27 mouse cellular contexts compared by ENCODE assay signal in genomic region chr7:121750244-121750643, GRCm38 (mm10). TPM values are rescaled to one million over a fixed set of nuclear protein-coding genes. Genes with fewer than 3 reads are reported as not detected.
DNase-seq lines count a peak whose midpoint lies in the region; ATAC-seq and TF ChIP-seq lines count a peak whose summit lies in the region.
"Had no signal": no experiment of that assay in that cellular context is flagged by ENCODE, and none has a peak within 500 bp of the region (broad histone marks: within the 10 kb centered on the region; RNA-seq: fewer than 3 reads in every experiment).

No protein-coding gene starts in this region.

- H3K36me3 ChIP-seq in heart, embryonic 10.5 days: no peaks in the 10 kb centered on the region
- no peaks in the 10 kb centered on the region for H3K36me3 ChIP-seq in heart, embryonic 11.5 days (ENCODE audit: control insufficient read depth, insufficient read depth, low read length)
- no peaks in the 10 kb centered on the region for H3K36me3 ChIP-seq in CH12.LX (replicated peaks in 1 of 2; ENCODE audit: control insufficient read depth in 1 of 2, insufficient read depth in 1 of 2, low read length in 1 of 2)
- H3K36me3 ChIP-seq: G1E had no signal

- H3K4me1 ChIP-seq in heart, embryonic 10.5 days: no peaks in the 10 kb centered on the region
- no peaks in the 10 kb centered on the region for H3K4me1 ChIP-seq in heart, embryonic 11.5 days (ENCODE audit: control insufficient read depth, insufficient read depth, low read length)
- H3K4me1 ChIP-seq in CH12.LX (ENCODE audit: control insufficient read depth in 1 of 2, insufficient read depth in 2 of 2): peaks cover 5 to 9% of the 10 kb centered on the region in 2 experiments; a peak in 1 of 4 replicates
- H3K4me1 ChIP-seq in cerebellum, adult 2 months (ENCODE audit: control insufficient read depth, insufficient read depth, low read length): no peaks in the 10 kb centered on the region

- H3K27me3 ChIP-seq in heart, embryonic 10.5 days (ENCODE audit: insufficient read depth, poor library complexity, severe bottlenecking): no peaks in the 10 kb centered on the region
- no peaks in the 10 kb centered on the region for H3K27me3 ChIP-seq in heart, embryonic 11.5 days (ENCODE audit: control insufficient read depth, insufficient read depth, low read length)
- H3K27me3 ChIP-seq in CH12.LX (replicated peaks): no peaks in the 10 kb centered on the region
- no peaks in the 10 kb centered on the region for H3K27me3 ChIP-seq in cerebellum, adult 2 months (ENCODE audit: control insufficient read depth, insufficient read depth, low read length)

- TF ChIP-seq CTCF in CH12.LX (conservative IDR thresholded peaks at IDR 0.05 in 1 of 2, IDR thresholded peaks at IDR 0.05 in 1 of 2; ENCODE audit: low read depth in 2 of 2, low read length in 2 of 2): no peak
- TF ChIP-seq CTCF in cerebellum, adult 2 months (IDR thresholded peaks at IDR 0.05; ENCODE audit: borderline replicate concordance, insufficient read depth, low read depth, low read length): no peak

- in situ Hi-C loops in CH12.LX (cut with MboI; ENCODE audit: low pct_ligation_motif_present, low pct_unique_long_range_greater_than_20kb, low sequenced_read_pairs): no loop called here

- H3K4me2 ChIP-seq in heart, embryonic 11.5 days: no peak overlapping the region
- H3K4me2 ChIP-seq in CH12.LX (ENCODE audit: insufficient read depth, low read depth, poor library complexity, severe bottlenecking): no peak overlapping the region; the same call in 1 of the 2 replicates

- H3K4me3 ChIP-seq in heart, embryonic 10.5 days: no peak overlapping the region
- H3K4me3 ChIP-seq in heart, embryonic 11.5 days (ENCODE audit: low read depth, low read length): no peak overlapping the region
- no peak overlapping the region for H3K4me3 ChIP-seq in CH12.LX (replicated peaks in 1 of 3; ENCODE audit: low read depth in 2 of 3, low read length in 2 of 3, poor library complexity in 1 of 3)
- H3K4me3 ChIP-seq in cerebellum, adult 2 months (replicated peaks; ENCODE audit: insufficient read depth, low read depth, low read length): no peak overlapping the region

- peak; percentile 42 for DNase-seq in heart, adult 11 months
- no peak for DNase-seq in heart, postnatal 10 days
- peak; percentile 62 for DNase-seq in heart, embryonic 10.5 days (ENCODE audit: low spot score)
- DNase-seq in A20 (ENCODE audit: low read depth, low spot score) (peak; percentile 52), CH12.LX (ENCODE audit: extremely low read depth) (no peak)
- DNase-seq in cerebellum, adult 2 months: no peak
- DNase-seq in retina, embryonic 14.5 days (ENCODE audit: low spot score): no peak
- DNase-seq: adrenal gland, adult 2 months; adrenal gland, adult 8-10 months; adrenal gland, postnatal 10 days; adrenal gland, postnatal 14 days; adrenal gland, postnatal 25 days; adrenal gland, postnatal 36 days; B cell, adult 2 months; cerebellum, adult 11 months; cerebellum, adult 11-12 months; cerebellum, adult 18-20 months; cerebellum, adult 8-10 months had no signal

- H3K79me2 ChIP-seq in CH12.LX (replicated peaks; ENCODE audit: control insufficient read depth, extremely low read depth, insufficient read depth, poor library complexity, severe bottlenecking): no peaks in the 10 kb centered on the region

- TF ChIP-seq EP300 in CH12.LX (IDR thresholded peaks at IDR 0.05; ENCODE audit: low read length): peak; percentile 55; the same call in 1 of the 2 replicates

- no peak; the same call in 1 of the 2 replicates for TF ChIP-seq RAD21 in CH12.LX (IDR thresholded peaks at IDR 0.05; ENCODE audit: low read depth, low read length)

- WGBS in heart, embryonic 10.5 days: 78% methylated on average over 5 of the region's 5 CpGs
- 80% methylated on average over 5 of the region's 5 CpGs for WGBS in heart, embryonic 11.5 days (ENCODE audit: insufficient replicate concordance)
- WGBS in cerebellum, adult 2 months: 84% methylated on average over 5 of the region's 5 CpGs

- H3K27ac ChIP-seq in heart, embryonic 10.5 days: no peak overlapping the region
- H3K27ac ChIP-seq in heart, embryonic 11.5 days (ENCODE audit: low read depth, low read length): no peak overlapping the region
- H3K27ac ChIP-seq in CH12.LX (ENCODE audit: insufficient read depth, low read depth): no peak overlapping the region
- no peak overlapping the region for H3K27ac ChIP-seq in cerebellum, adult 2 months (ENCODE audit: insufficient read depth, low read length)

- dilution Hi-C loops in CH12.LX (cut with MboI; ENCODE audit: extremely low pct_ligation_motif_present, extremely low pct_unique_long_range_greater_than_20kb, low sequenced_read_pairs): no loop called here

- intact Hi-C loops in heart, postnatal 10 days (cut with DNase I): no loop called here

- TF ChIP-seq POLR2A in CH12.LX (IDR thresholded peaks at IDR 0.05; ENCODE audit: low read depth, low read length): no peak
- TF ChIP-seq POLR2A in cerebellum, adult 2 months (IDR thresholded peaks at IDR 0.05; ENCODE audit: borderline replicate concordance, insufficient read depth, low read length): no peak

- ATAC-seq in heart, embryonic 11.5 days (replicated peaks; ENCODE audit: insufficient number of reproducible peaks, low FRiP score, low TSS enrichment): no peak
- ATAC-seq: activated CD4-positive, CD25-positive, alpha-beta regulatory T cell, adult 4 months; CD4-positive, CD25-positive, alpha-beta regulatory T cell, adult 4 months; Patski had no signal

- no peaks in the 10 kb centered on the region for H3K9me3 ChIP-seq in heart, embryonic 10.5 days
- no peaks in the 10 kb centered on the region for H3K9me3 ChIP-seq in heart, embryonic 11.5 days (replicated peaks; ENCODE audit: control insufficient read depth, low read length)
- no peaks in the 10 kb centered on the region for H3K9me3 ChIP-seq in CH12.LX (replicated peaks; ENCODE audit: low read length)
- H3K9me3 ChIP-seq: G1E had no signal

- no peak overlapping the region for H3K9ac ChIP-seq in heart, embryonic 11.5 days (ENCODE audit: low read depth, low read length)
- H3K9ac ChIP-seq in CH12.LX (ENCODE audit: insufficient read depth, low read depth): no peak overlapping the region

TF ChIP-seq in CH12.LX, 34 proteins besides CTCF, POLR2A, EP300 and RAD21:
- TF ChIP-seq IRF4 (IDR thresholded peaks at IDR 0.05; ENCODE audit: low read depth, low read length): peak; percentile 66
- 0 out of 2 replicates have a peak, but pooled peaks have one; percentile 17 for TF ChIP-seq ELF1 (IDR thresholded peaks at IDR 0.05; ENCODE audit: low read depth, low read length)
- no peak for TF ChIP-seq UBTF (IDR thresholded peaks at IDR 0.05; ENCODE audit: low read depth, low read length)

RNA-seq across cellular contexts. Expression of gene Scnn1g, which starts 16.0 kb away (rescaled TPM):
- total RNA-seq in heart, postnatal 10 days (2021): not detected
- polyA plus RNA-seq in heart, embryonic 10.5 days (2016; fragmentation: Nextera tagmentation; extraction: Ambion mirVana): 0.35 TPM in 1 of 2 replicates, not detected in the other
- 0.07 and 0.20 TPM in 2 replicates for polyA plus RNA-seq in heart, embryonic 11.5 days (2014; fragmentation: Nextera tagmentation; extraction: Ambion mirVana)
- total RNA-seq in CH12.LX (2012; rRNA removed) (not detected in 2 replicates), CH12.LX (2014; rRNA removed) (not detected in 2 replicates)
- polyA plus RNA-seq in CH12.LX (2012; ENCODE audit: insufficient read length, low read depth): not detected in 2 replicates
- 2.7 and 3.2 TPM in 2 replicates for polyA plus RNA-seq in cerebellum, adult 2 months (2012; rRNA removed)
- total RNA-seq: adrenal gland, adult 18-20 months; adrenal gland, postnatal 14 days; ES-E14; MEL had no signal
- polyA plus RNA-seq: activated CD4-positive, CD25-positive, alpha-beta regulatory T cell, adult 4 months; C2C12; CD4-positive, CD25-positive, alpha-beta regulatory T cell, adult 4 months; G1E had no signal

RNA-seq across cellular contexts. Expression of gene Usp31, which starts 43.2 kb away (rescaled TPM):
- 1 to 10 TPM; 7.2 to 8.9 TPM for total RNA-seq in heart, postnatal 10 days (2021)
- 1.6 and 2.3 TPM in 2 replicates for polyA plus RNA-seq in heart, embryonic 10.5 days (2016; fragmentation: Nextera tagmentation; extraction: Ambion mirVana)
- 2.2 and 2.6 TPM in 2 replicates for polyA plus RNA-seq in heart, embryonic 11.5 days (2014; fragmentation: Nextera tagmentation; extraction: Ambion mirVana)
- total RNA-seq in CH12.LX (2012; rRNA removed) (7.5 and 8.6 TPM in 2 replicates), CH12.LX (2014; rRNA removed) (8.0 and 9.1 TPM in 2 replicates)
- 6.4 and 7.8 TPM in 2 replicates for polyA plus RNA-seq in CH12.LX (2012; ENCODE audit: insufficient read length, low read depth)
- 26.0 and 28.4 TPM in 2 replicates for polyA plus RNA-seq in cerebellum, adult 2 months (2012; rRNA removed)

Comparison
In these comparisons a context has a peak if more than half of its experiments do, and no peak if none do; other contexts are left out.
1. DNase-seq: peak in heart, adult 11 months (single experiment), heart, embryonic 10.5 days (single experiment) and A20 (single experiment); none in heart, postnatal 10 days (0 of 2), CH12.LX (single experiment), cerebellum, adult 2 months (0 of 2) and retina, embryonic 14.5 days (single experiment).